Mouse (Mus musculus): Measurements from ENCODE around the gene Kcng1. TPM values are rescaled to one million over a fixed set of nuclear protein-coding genes. Genes with fewer than 3 reads are reported as not detected.
A peak's percentile ranks its signal among the peaks of the same experiment; 100 is the strongest.

The Kcng1 gene
- under 1 TPM in 1 of 2 experiments, not detected in 1; 0.10 TPM for total RNA-seq (2021)
- long read RNA-seq, experiment 1 = 0 reads
- long read RNA-seq, experiment 2 = 0 reads

DNA sequence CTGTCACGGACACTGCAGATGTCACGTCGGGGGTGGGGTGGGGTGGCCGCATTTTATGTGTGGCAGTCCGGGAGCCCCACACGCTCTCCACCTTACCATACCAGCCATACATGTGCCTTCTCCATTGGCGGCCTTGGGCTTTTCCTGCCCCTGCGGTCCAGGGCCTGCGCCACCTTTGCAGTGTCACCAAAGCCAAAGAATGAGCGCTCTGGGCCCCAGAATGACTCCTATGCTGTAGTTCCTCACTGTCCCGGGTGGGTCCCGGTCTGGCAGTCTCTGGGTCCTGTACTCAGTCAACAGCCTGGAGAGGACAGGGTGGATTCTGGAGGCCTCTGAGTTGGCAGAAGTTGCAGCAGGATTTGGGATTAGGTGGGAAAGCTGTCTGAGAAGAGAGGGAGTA lies at the start of gene Kcng1:
TSS of gene Kcng1 (minus strand) at position 155 of the 400 bp plus-strand sequence.
- intact Hi-C loops (cut with DNase I) = no loop called here
- DNase-seq = no peak

DNA sequence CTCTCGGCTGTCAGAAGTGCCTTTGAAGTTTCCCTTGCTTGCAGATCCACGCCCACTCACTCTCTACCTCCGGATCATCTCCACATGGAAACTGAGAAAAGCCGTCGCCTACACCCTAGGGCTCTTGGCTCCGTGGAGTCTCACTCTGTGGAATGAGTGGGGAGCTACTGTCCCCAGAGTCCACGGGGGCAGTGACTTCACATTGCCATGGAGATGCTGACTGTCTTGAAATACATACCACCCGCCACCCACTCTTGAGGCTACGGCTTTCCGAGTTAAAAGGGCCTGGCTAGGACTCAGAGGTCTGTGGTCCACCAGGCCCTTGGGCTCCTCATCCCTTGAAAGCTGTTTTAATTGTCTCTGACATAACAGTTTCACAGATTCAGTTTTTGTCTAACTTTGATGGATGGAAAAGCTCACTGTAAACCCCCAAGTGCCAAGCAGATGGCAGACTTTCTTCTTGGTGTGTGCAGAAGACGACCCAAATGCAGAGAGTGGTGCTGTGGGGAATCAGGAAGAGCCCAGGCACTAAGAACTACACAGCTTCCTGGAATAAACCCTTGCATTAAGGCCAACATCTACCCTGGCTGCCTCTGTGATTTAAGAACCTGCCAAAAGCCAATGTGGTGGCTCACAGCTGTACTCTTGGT lies 49.0 kb upstream of the Kcng1 start:
- DNase-seq = no peak
- intact Hi-C loops (cut with DNase I) = no loop called here

DNA sequence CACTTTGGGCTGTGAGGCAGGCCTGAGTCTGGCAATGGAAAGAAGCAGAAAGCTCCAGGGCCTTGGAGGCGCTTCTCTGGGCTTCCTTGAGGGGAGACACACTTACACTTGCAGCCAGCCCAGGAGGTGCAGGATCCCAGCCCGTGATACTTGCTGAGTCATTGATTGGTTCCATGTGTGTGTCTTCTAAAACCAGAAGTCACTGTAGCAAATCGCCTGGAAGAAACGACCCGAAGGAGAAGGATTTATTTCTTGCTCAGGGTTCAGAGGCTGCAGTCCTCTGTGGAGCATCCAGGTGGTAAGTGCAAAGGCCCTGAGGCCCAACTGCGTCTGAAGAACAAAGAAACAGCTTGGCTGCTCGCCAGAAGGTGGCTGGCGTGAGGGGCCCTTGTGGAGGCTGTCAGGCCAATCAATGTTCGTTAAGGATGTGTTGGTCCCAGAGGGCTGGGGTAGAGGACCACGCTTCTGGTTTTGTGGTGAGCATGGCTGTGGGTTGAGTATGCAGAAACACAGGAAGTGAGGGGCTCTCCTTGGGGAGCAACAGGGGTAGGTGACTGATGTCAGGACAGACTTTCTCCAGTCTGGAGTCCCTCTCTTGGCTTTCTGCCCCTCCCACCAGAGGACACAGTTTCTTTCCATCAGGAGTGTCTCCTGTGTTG lies 40.3 kb upstream of the Kcng1 start:
- DNase-seq = no peak
- intact Hi-C loops (cut with DNase I) = no loop called here

DNA sequence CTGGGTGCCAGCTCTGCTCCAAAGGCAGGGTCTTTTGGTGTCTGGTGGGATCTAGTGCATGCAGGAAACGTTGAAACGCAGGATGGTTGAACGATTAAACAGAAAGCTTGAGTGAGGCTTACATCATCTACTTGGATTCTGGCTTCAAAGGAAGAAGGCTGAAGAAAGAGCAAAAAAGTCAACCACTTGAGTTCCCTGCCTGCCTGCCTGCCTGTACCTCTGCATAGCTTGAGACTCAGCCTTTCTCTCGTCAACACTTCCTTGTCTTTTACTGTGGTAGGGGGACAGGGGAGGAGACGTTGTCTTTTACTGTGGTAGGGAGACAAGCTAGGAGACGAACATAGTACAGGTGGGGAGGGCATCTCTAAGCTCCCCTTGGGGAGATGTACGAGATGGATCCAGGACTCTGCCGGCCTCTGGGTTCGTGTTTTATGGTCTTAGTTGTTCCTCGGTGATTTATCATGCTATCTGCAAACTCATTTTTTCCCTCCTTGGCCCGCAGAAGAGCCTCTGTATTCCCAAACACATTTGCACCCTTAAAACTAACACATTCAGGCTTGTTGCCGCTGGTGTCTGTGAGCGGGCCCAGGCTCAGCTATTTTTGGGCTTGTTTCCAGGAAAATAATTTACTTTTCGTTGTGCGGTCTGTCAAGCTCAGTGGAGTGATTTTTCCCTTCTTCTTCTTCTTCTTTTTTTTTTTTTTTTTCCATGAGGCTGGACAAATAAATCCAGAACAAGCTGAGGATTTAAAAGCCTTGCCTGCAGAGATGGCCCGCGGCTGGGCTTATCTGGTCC lies 39.0 kb upstream of the Kcng1 start:
- DNase-seq = no peak
- intact Hi-C loops (cut with DNase I) = no loop called here

DNA sequence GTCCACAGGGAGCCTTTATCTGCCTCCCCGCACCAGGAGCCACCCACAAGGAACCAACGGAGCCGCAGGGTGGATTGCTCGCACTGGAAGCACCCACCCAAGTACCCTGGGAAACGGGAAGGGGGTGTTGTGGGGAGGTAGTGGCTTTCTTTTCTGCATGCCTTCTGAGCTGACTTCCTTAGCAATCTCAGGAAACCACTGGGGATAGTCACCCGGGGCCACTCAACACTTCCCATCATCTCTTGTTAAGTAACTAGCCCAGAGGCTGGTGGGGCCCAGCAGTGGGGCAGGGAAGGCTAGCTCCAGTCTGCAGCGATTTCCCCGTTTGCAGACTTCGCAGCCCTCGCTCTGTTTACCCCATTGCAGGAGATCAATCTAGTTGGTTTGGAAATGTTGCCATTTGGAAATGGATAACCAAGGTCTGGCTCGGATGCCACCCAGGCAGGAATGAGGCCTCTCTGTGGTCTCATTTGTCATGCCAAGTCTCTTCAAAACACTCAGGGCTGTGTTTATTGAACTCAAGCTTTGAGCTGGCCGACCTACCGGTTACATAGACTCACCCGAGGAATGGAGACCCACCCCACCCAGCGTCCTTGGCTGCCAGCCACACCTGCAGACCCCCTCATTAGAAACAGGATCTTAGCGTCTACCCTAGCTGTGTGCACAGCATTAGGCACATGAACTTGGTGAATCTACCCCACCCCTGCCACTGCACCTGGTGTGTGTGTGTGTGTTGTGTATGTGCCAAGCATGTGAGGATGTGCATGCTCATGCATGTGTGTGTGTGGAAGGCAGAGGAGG lies 33.3 kb upstream of the Kcng1 start:
- DNase-seq = no peak
- intact Hi-C loops (cut with DNase I) = no loop called here

DNA sequence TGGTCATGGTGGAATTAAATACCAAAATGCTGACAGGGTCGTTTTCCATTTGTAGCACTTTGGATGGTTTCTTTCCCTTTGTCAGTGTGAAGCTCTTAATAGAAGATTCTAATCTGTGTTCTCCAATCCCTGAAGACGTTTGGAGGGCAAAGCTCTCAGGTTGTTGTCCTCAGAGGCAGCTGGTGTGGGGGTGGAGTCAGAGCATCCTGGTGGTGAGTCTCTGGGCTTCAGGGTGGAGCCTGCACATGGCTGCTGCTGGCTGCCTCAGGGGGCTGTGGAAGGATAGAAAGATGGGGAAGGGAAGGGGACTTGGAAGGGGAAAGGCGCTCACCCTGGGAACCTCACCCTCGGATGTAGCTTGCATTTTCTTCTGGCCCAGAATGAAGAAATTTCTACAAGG lies 31.0 kb upstream of the Kcng1 start:
- intact Hi-C loops (cut with DNase I) = no loop called here
- DNase-seq = no peak

DNA sequence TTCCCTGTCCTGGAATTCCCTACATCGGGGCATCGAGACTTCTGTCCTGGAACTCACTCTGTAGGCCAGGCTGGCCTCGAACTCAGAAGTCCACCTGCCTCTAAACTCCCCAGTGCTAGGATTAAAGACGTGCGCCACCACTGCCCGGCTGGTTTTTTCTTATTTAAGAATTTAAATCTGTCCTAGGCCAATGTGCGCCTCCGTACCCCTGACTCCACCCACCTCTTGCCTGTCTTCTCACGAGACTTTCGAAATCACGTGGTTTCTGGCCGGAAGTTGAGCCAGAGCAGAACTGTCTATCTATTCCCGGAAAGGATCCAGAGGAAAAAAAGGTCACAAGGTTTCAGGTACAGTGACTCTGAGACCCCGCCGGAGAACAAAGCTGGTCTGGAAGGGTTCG lies 29.5 kb upstream of the Kcng1 start:
- DNase-seq = no peak
- intact Hi-C loops (cut with DNase I) = no loop called here

DNA sequence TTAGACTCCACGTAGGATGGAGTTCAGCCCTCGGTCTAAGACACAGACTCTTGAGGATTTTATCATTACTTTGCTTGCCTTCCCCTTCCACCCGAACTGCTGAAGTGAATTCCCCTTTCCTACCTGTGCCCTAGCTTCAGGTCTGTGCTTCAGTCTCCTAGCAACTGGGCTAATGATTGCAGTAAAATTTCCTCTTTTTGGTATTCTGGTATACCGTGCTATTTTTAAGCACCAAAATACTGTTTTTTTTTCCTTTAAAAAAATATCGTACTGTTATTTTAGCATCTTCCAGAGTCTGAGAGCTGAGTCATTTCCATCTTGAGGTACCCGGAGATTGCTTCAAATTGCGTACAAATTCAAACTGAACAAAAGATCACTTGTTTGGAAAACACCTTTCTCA lies 27.4 kb upstream of the Kcng1 start:
- no peak for DNase-seq

DNA sequence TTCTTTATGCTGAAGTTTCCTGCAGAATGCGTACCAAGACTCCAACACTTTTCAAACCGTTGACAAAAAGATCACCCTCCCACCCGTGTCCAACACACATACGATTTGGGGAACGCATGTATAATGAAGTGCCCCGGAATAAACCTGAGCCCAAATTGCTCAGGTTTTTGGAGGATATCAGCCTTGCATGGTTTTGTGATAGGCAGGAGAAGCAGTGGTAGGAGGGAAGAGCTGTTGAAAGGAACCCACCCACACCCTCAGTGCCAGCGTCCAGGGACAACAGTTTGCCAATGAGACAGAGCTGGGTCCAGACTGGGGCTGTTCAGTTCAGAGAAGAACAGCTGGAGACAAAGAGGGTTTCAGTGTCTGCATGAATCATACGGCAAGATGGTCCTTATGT lies 18.1 kb upstream of the Kcng1 start:
- DNase-seq = no peak
- intact Hi-C loops (cut with DNase I) = no loop called here

More for the DNA sequence above, 27.4 kb upstream of the Kcng1 start:
- intact Hi-C loops (cut with DNase I) = no loop called here

DNA sequence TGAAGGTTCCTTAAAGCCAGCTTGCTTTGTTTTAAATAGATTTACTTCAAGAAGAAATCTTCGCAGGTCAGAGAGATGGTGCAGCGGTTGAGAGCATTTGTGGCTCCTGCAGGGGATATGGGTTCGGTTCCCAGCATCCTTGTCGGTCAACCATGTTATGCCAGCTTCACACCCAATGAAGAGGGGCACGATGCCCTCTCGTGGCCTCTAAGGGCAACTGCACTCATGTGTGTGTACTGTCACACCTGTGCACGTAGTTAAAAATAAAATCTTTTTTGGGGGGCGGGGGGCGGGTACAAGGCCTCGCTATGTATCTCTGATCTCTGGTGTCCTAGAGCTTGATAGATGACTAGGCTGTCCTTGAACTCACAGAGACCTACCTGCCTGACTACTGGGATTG lies 15.0 kb upstream of the Kcng1 start:
- DNase-seq = no peak
- intact Hi-C loops (cut with DNase I) = no loop called here

DNA sequence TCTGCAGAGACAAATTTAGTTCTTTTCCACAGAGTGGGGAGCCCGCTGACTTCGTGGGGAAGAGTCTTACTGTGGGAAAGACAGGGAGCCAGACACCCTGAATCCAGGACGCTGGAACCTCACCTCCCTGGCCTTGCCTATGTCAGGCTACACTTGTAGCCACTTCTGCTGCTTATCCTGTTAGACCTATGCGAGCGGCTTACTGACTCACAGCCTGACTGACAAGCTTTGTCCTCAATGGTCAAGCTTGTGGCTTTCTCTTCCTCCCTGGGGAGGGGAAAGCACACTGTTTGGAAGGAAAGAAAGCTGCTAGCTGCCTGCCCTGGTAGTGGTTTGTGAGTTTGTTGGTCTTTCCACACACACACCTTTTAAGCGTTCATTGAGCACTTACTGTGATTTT lies 11.0 kb upstream of the Kcng1 start:
- no peak for DNase-seq
- intact Hi-C loops (cut with DNase I) = no loop called here

DNA sequence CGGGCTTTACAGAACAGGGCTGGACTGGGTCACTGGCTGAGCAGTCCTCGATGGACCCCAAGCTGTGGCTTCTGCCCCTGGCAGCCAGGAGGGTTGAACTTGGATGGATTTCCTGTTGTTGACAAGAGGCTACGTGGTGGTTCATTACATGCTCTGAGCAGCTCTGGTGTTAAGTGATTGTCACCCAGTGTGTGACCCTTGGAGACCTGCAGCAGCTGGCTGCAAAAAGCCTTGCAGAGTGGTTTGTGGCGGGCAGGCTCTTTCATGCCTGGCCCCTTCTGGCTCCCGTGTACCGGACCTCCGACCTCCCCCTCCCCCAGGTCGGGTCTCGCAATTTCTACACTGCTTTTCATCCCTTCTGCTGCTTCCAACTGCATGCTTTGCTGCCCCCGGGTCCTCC lies 10.5 kb upstream of the Kcng1 start:
- intact Hi-C loops (cut with DNase I) = no loop called here
- DNase-seq = no peak

DNA sequence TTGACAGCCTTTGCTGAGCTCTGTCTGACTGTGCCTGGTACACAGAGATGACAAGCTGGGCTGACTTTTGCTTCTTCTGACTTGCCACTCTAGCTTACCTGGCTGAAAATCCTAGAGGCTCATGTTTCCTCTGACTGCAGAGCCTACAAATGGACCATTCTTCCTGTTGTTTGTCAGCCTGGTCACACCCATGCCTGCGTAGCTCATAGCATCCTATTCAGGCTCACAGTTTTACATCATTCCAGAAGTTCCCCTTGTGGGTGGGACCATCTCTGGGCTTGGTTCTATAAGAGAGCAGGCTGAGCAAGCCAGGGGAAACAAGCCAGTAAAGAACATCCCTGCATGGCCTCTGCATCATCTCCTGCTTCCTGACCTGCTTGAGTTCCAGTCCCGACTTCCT lies 8.3 kb upstream of the Kcng1 start:
- DNase-seq = no peak
- intact Hi-C loops (cut with DNase I) = no loop called here

DNA sequence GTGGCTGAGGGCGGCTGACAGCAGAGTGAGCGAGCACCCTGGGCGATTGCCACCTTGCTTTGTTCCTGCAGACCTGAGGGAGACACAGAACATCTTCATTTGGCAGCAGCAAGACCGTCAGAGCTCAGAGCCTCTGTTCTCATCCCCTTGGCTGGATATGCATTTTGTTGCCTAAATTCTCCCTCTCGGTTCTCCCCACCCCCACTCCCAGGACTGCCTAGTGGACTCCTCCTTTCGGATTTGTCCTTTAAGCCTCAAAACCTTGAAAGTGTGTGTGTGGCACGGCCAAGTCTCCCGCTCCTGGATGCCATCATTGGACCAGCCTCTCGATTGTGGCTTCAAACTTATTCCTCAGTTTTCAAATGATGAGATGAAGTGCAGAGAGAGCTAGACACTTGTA lies 7.5 kb upstream of the Kcng1 start:
- intact Hi-C loops (cut with DNase I) = no loop called here
- DNase-seq = no peak

DNA sequence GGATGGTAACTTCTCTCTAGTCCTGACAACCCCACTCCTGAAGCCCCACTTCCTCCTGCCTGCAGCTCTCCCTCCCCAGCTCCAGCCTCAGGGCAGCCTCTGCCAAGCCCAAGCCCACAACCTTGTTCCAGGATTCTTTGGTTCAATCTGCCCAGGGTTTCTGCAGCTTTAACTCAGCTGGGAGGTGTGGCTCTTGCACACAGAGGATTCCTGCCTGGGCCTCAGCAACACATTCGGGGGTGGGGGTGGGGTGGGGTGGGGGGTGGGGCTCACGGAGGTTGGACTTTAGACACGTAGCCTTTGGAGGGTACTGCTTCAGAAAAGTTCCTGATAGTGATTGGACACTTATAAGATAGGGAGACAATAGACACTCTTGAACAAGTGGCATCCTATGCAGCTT lies 5.5 kb upstream of the Kcng1 start:
- DNase-seq = no peak

DNA sequence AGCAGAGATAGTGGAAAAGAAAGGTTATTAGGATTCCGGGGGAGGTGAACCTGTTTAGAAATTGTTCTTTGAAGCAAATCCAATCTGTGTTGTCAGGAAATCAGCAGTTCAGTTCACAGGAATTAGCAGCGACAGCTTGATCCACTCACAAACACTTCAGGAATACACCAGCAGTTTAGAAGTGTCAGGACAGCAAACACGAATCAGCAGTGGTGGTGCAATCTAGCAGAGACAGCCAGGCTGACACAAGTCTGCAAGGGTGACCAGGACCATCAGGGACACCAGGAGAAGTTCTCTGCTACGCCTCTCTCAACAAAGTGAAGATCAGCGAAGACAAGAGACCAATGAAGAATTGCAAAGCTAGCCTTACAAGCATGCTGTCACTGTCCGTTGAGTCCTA lies 3.6 kb upstream of the Kcng1 start:
- no peak for DNase-seq
- intact Hi-C loops (cut with DNase I) = no loop called here

More for the DNA sequence above, 5.5 kb upstream of the Kcng1 start:
- intact Hi-C loops (cut with DNase I) = no loop called here

DNA sequence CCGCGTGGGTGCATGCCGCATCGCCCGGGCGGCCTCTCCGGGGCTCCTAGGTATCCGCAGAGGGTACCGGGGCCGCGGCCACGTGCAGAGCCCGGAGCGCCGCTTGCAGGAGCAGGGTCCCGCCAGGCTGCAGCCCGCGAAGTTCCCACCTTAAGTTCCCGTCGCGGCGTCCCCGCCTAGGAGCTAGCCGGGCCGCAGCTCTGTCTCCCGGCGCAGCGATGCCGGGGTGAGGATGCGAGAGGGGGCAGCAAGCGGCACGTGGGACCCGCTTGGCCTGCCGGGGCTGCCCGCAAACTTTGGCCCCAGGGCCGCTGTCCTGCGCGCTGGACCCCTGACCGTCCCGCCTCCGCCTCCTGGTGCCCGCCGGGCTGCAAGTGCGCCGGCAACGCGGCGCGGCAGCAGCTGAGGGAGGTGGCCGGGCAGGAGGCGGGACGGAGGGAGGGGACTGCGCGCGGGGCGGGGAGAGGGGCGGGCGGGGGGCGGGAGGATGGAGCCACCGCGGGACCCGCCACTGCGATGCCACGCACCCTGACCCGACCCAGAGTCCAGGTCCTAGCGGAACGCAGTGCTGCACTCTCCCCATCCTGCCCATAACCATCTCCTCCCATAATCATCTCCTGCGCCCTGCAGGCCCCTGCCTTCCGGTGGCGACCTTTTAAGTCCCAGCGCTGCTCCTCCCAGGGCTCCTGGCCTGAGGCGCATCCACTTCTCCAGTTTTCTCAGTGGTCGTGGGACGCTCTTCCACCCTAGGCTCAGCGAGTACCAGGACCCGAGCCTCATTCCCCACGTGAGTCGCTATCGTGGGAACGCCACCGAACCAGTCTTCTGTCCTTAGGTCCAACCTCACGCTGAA lies 581 bp downstream of the Kcng1 start:
- intact Hi-C loops (cut with DNase I) = no loop called here
- peak in 1 of 2 experiments; percentile 24 for DNase-seq

DNA sequence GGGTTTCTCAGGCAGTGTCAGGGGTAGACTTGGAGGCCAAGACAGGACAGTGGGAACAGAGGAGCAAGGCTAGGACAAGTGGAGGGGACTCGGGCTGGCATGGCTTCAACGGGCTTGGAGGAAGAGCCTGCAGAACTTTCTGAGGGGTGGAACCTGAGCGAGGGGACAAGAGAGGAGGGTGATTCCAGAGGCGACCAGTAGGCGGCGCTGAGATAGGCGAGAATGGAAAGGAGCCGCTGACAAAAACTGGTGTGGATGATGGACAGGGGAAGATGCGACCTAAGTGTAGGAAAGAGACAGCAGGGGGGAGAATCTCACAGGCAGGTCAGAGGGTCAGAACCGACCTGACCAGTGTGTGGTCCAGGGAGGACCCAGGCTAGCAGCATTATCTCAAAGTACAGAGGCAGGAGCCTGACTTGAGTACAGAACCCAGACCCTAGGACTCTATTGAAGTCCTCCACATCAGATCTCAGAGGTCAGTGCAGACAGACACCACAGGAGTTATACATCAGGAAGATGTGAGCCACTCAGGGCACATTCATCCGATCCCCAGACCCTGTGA lies 7.1 kb downstream of the Kcng1 start:
- intact Hi-C loops (cut with DNase I) = loop anchor here (2.0 kb wide), 1 partner anchor 170 kb away; no protein-coding TSS in a partner anchor
- peak; percentile 47 to 52 for DNase-seq

DNA sequence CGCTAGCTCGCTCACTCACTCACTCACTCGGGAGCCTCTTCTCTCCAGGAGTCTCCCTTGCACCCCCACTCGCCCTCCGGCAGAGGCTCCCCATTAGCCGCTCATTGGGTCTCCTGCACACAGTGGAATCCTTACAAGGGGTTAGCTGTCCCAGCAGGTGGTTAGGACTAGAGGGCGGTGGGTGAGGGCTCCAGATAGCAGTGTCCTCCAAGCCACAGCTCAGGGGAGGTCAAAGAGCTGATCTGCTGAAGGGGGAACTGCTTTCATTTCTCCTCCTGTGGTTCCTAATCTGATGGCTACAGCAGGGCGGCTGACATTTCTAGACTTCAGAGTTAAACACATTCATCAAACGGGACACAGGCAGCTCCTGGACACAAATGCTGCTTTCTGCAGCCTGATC lies 8.1 kb downstream of the Kcng1 start:
- intact Hi-C loops (cut with DNase I) = no loop called here
- no peak for DNase-seq

DNA sequence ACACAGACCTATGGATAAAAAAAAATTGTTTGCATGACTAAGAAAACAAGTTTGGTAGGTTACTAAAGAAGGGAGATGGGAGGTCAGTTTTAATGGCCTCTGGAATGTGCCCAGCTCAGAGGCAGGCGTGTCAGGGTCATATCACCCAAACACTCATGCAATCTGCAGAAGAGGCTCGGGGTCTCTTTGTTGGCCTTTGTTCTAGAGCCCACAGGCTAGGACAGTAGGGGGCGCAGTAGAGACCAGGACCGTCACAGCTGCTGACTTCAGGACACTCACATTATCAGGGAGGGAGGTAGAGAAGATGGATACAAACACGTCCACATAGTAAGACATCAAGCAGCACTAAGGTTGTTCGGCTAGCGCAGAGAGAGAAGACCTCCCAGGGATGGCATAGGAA lies 13.5 kb downstream of the Kcng1 start:
- intact Hi-C loops (cut with DNase I) = no loop called here
- DNase-seq = no peak

All from gastrocnemius, postnatal 36 days (tissue).